Mouse (Mus musculus): Measurements from ENCODE around the gene Gzmm. TPM values are rescaled to one million over a fixed set of nuclear protein-coding genes. Genes with fewer than 3 reads are reported as not detected.
A peak's percentile ranks its signal among the peaks of the same experiment; 100 is the strongest.

Gzmm gene
- polyA plus RNA-seq, 1 experiment from 2014 or later, result 0.15 TPM

DNA sequence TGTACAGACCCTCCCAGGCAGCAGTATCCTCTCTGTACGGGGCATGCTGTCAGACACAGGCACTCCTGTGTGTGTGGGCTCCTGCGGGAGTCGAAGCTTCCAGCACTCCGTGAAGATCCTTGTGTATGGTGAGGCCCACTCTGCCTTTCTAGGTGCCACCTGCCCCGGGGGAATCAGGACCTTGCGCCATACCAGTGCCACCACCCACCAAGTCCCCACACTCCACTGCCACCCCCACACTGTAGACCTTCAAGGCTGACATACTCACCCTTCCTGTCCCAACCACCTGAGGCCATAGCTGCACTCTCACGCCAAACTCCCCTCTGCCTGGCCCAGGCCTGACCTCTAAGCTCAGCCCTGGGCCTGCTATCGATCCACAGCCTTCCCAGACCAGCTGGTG lies 23.8 kb upstream of the Gzmm start:
- no peak overlapping the region for H3K4me2 ChIP-seq (ENCODE audit: low read depth, low read length)
- H3K27ac ChIP-seq (ENCODE audit: low read length), result no peak overlapping the region
- H3K27me3 ChIP-seq (ENCODE audit: control insufficient read depth, insufficient read depth, low read depth, low read length), result no peaks in the 10 kb centered on the region
- H3K36me3 ChIP-seq (ENCODE audit: control insufficient read depth, insufficient read depth), result no peaks in the 10 kb centered on the region
- no peak overlapping the region for H3K4me3 ChIP-seq (ENCODE audit: low read depth, low read length)
- no peak for ATAC-seq (ENCODE audit: low read depth)
- H3K9ac ChIP-seq (ENCODE audit: low read depth, low read length), result no peak overlapping the region
- WGBS (ENCODE audit: insufficient replicate concordance), result 76% methylated on average over 8 of the region's 8 CpGs
- H3K4me1 ChIP-seq (ENCODE audit: control insufficient read depth, low read depth, low read length), result peaks cover 4% of the 10 kb centered on the region
- H3K9me3 ChIP-seq (replicated peaks; ENCODE audit: control insufficient read depth, low read length), result no peaks in the 10 kb centered on the region

DNA sequence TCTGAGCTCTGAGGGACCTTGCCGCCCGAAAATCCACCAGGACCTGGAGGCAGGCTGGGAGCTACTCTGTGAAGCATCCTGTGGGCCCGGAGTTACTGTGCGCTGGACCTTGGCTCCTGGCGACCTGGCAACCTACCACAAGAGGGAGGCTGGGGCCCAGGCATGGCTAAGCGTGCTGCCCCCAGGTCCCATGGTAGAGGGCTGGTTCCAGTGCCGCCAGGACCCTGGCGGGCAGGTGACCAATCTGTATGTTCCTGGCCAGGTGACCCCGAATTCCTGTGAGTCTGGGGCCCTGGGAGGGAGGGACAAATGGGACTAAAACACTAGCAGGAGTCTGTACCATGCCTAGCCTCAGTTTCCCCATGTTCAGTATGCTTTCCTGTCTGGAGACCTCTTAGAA lies 22.3 kb upstream of the Gzmm start:
- no peaks in the 10 kb centered on the region for H3K27me3 ChIP-seq (ENCODE audit: control insufficient read depth, insufficient read depth, low read depth, low read length)
- H3K4me3 ChIP-seq (ENCODE audit: low read depth, low read length), result no peak overlapping the region
- peaks cover 12% of the 10 kb centered on the region for H3K4me1 ChIP-seq (ENCODE audit: control insufficient read depth, low read depth, low read length)
- ATAC-seq (ENCODE audit: low read depth), result no peak
- H3K36me3 ChIP-seq (ENCODE audit: control insufficient read depth, insufficient read depth), result no peaks in the 10 kb centered on the region
- no peak overlapping the region for H3K27ac ChIP-seq (ENCODE audit: low read length)
- no peak overlapping the region for H3K9ac ChIP-seq (ENCODE audit: low read depth, low read length)
- 50% methylated on average over 9 of the region's 9 CpGs for WGBS (ENCODE audit: insufficient replicate concordance)
- H3K9me3 ChIP-seq (replicated peaks; ENCODE audit: control insufficient read depth, low read length), result no peaks in the 10 kb centered on the region
- no peak overlapping the region for H3K4me2 ChIP-seq (ENCODE audit: low read depth, low read length)

DNA sequence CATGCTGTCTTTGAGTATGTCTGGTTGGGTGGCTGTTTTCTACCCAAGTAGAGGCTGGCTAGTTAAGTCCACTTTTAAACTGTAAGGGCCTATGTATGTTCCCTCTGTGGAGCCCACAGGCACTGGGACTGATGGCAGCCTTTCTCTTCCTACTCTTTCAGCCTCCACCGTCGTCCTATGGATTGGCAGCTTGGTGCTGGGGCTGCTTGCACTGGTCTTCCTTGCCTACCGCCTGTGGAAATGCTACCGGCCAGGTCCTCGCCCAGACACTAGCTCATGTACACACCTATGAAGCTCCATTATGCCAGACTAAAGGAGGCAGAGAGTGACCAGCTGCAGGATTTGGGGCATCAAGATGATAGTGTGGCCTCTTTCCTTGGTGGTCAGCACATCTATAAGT lies 20.7 kb upstream of the Gzmm start:
- H3K9me3 ChIP-seq (replicated peaks; ENCODE audit: control insufficient read depth, low read length), result no peaks in the 10 kb centered on the region
- peaks cover 12% of the 10 kb centered on the region for H3K4me1 ChIP-seq (ENCODE audit: control insufficient read depth, low read depth, low read length)
- H3K4me2 ChIP-seq (ENCODE audit: low read depth, low read length), result no peak overlapping the region
- no peak for ATAC-seq (ENCODE audit: low read depth)
- H3K9ac ChIP-seq (ENCODE audit: low read depth, low read length), result no peak overlapping the region
- no peak overlapping the region for H3K4me3 ChIP-seq (ENCODE audit: low read depth, low read length)
- 70% methylated on average over 5 of the region's 5 CpGs for WGBS (ENCODE audit: insufficient replicate concordance)
- H3K27ac ChIP-seq (ENCODE audit: low read length), result no peak overlapping the region
- H3K36me3 ChIP-seq (ENCODE audit: control insufficient read depth, insufficient read depth), result no peaks in the 10 kb centered on the region
- no peaks in the 10 kb centered on the region for H3K27me3 ChIP-seq (ENCODE audit: control insufficient read depth, insufficient read depth, low read depth, low read length)

- peak; percentile 81 for ATAC-seq (ENCODE audit: low read depth)
Observed at GRCm38 (mm10) chr10:79668771-79669575, 19.8 kb upstream of the Gzmm start, which contains the start of gene Tpgs1. Gene Tpgs1 (plus strand): TSS chr10:79669369.

GRCm38 (mm10) chr10:79669576-79670057 lies 19.2 kb upstream of the Gzmm start:
- ATAC-seq (ENCODE audit: low read depth), result peak; percentile 61
- H3K4me1 ChIP-seq (ENCODE audit: control insufficient read depth, low read depth, low read length), result peaks cover 12% of the 10 kb centered on the region

More at GRCm38 (mm10) chr10:79668771-79669575, 19.8 kb upstream of the Gzmm start, which contains the start of gene Tpgs1:
- H3K27me3 ChIP-seq (ENCODE audit: control insufficient read depth, insufficient read depth, low read depth, low read length), result no peaks in the 10 kb centered on the region
- under 1% methylated on average over 45 of the region's 45 CpGs for WGBS (ENCODE audit: insufficient replicate concordance)
- peak within 1 kb of the TSS; percentile 100 for H3K4me3 ChIP-seq (ENCODE audit: low read depth, low read length)
- H3K9me3 ChIP-seq (replicated peaks; ENCODE audit: control insufficient read depth, low read length), result no peaks in the 10 kb centered on the region
- H3K27ac ChIP-seq (ENCODE audit: low read length), result peak within 1 kb of the TSS; percentile 88
- peak within 1 kb of the TSS; percentile 91 for H3K9ac ChIP-seq (ENCODE audit: low read depth, low read length)
- peaks cover 12% of the 10 kb centered on the region for H3K4me1 ChIP-seq (ENCODE audit: control insufficient read depth, low read depth, low read length)
- H3K36me3 ChIP-seq (ENCODE audit: control insufficient read depth, insufficient read depth), result no peaks in the 10 kb centered on the region
- peak within 1 kb of the TSS; percentile 88 for H3K4me2 ChIP-seq (ENCODE audit: low read depth, low read length)

GRCm38 (mm10) chr10:79670071-79670888 lies 18.5 kb upstream of the Gzmm start:
- H3K4me2 ChIP-seq (ENCODE audit: low read depth, low read length), result peak overlapping the region; percentile 88
- no peak for ATAC-seq (ENCODE audit: low read depth)
- no peaks in the 10 kb centered on the region for H3K9me3 ChIP-seq (replicated peaks; ENCODE audit: control insufficient read depth, low read length)
- H3K4me3 ChIP-seq (ENCODE audit: low read depth, low read length), result peak overlapping the region; percentile 100
- H3K4me1 ChIP-seq (ENCODE audit: control insufficient read depth, low read depth, low read length), result peaks cover 12% of the 10 kb centered on the region
- H3K36me3 ChIP-seq (ENCODE audit: control insufficient read depth, insufficient read depth), result no peaks in the 10 kb centered on the region
- H3K9ac ChIP-seq (ENCODE audit: low read depth, low read length), result peak overlapping the region; percentile 91
- WGBS (ENCODE audit: insufficient replicate concordance), result 32% methylated on average over 15 of the region's 15 CpGs
- peak overlapping the region; percentile 88 for H3K27ac ChIP-seq (ENCODE audit: low read length)
- no peaks in the 10 kb centered on the region for H3K27me3 ChIP-seq (ENCODE audit: control insufficient read depth, insufficient read depth, low read depth, low read length)

More at GRCm38 (mm10) chr10:79669576-79670057, 19.2 kb upstream of the Gzmm start:
- H3K9ac ChIP-seq (ENCODE audit: low read depth, low read length), result peak overlapping the region; percentile 91
- H3K27me3 ChIP-seq (ENCODE audit: control insufficient read depth, insufficient read depth, low read depth, low read length), result no peaks in the 10 kb centered on the region
- H3K4me3 ChIP-seq (ENCODE audit: low read depth, low read length), result peak overlapping the region; percentile 100
- H3K27ac ChIP-seq (ENCODE audit: low read length), result peak overlapping the region; percentile 88
- no peaks in the 10 kb centered on the region for H3K36me3 ChIP-seq (ENCODE audit: control insufficient read depth, insufficient read depth)
- H3K4me2 ChIP-seq (ENCODE audit: low read depth, low read length), result peak overlapping the region; percentile 88
- H3K9me3 ChIP-seq (replicated peaks; ENCODE audit: control insufficient read depth, low read length), result no peaks in the 10 kb centered on the region
- WGBS (ENCODE audit: insufficient replicate concordance), result 0% methylated on average over 47 of the region's 47 CpGs

DNA sequence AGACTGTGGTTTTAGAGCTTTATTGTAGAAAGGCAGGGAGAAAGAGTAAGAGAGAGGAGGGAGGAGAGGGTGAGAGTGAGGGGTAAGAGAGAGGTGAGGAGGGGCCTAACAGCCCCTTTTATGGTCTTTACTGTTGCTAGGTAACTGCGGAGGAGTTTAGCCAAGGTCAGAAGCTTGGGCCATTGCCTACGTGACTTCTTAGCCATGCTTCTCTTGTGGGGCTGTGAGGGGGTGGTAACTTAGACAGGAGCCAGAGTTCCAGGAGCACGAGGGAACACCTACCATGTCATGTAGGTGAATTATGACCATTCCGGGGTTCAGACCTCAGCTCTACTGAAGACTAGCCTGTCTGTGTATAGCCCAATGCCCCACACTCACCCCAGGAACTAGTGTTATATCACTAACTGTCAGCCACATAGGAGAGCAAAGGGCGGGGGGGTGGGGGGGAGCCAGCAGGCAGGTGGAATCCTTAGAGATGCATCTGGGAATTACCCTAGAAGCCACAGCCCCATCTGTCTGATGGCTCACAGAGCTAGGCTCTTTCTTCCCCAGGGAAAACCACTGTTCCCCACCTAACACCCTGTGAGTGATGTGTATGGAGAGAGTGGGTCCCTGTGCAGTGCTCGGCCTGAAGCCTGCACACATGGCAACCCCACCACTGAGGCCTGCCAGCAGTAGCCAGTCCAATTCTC lies 17.3 kb upstream of the Gzmm start:
- WGBS (ENCODE audit: insufficient replicate concordance), result 68% methylated on average over 6 of the region's 6 CpGs
- H3K4me2 ChIP-seq (ENCODE audit: low read depth, low read length), result no peak overlapping the region

GRCm38 (mm10) chr10:79672088-79672455 lies 16.7 kb upstream of the Gzmm start:
- Histone ChIP-seq H3K4me1 (ENCODE audit: control insufficient read depth, low read depth, low read length) (peaks cover 12% of the 10 kb centered on the region), H3K36me3 (ENCODE audit: control insufficient read depth, insufficient read depth) (no peaks in the 10 kb centered on the region), H3K4me3 (ENCODE audit: low read depth, low read length) (no peak overlapping the region), H3K27ac (ENCODE audit: low read length) (no peak overlapping the region), H3K9ac (ENCODE audit: low read depth, low read length) (no peak overlapping the region), H3K4me2 (ENCODE audit: low read depth, low read length) (no peak overlapping the region), H3K27me3 (ENCODE audit: control insufficient read depth, insufficient read depth, low read depth, low read length) (no peaks in the 10 kb centered on the region), H3K9me3 (replicated peaks; ENCODE audit: control insufficient read depth, low read length) (no peaks in the 10 kb centered on the region)
- 61% methylated on average over 3 of the region's 3 CpGs for WGBS (ENCODE audit: insufficient replicate concordance)
- no peak for ATAC-seq (ENCODE audit: low read depth)

More for the DNA sequence above, 17.3 kb upstream of the Gzmm start:
- peaks cover 12% of the 10 kb centered on the region for H3K4me1 ChIP-seq (ENCODE audit: control insufficient read depth, low read depth, low read length)
- H3K9ac ChIP-seq (ENCODE audit: low read depth, low read length), result no peak overlapping the region
- no peaks in the 10 kb centered on the region for H3K27me3 ChIP-seq (ENCODE audit: control insufficient read depth, insufficient read depth, low read depth, low read length)
- no peak overlapping the region for H3K4me3 ChIP-seq (ENCODE audit: low read depth, low read length)
- no peak overlapping the region for H3K27ac ChIP-seq (ENCODE audit: low read length)
- no peaks in the 10 kb centered on the region for H3K9me3 ChIP-seq (replicated peaks; ENCODE audit: control insufficient read depth, low read length)
- no peak for ATAC-seq (ENCODE audit: low read depth)
- H3K36me3 ChIP-seq (ENCODE audit: control insufficient read depth, insufficient read depth), result no peaks in the 10 kb centered on the region
